Mouse (Mus musculus) neural tube, embryonic 12.5 days (tissue): ENCODE results near the gene Rps11. TPM values are rescaled to one million over a fixed set of nuclear protein-coding genes. Genes with fewer than 3 reads are reported as not detected.
"Not testable (repeated sequence)": the region's sequence is repeated elsewhere in the genome, so short reads cannot be mapped to it uniquely, and the experiment has no call there.

Experiments used
- ATAC-seq: fragments of 200-750 bp; cut with Nextera tagmentation; 2 replicates; pipeline ENCODE4 v1.8.0; 2017; ENCODE audit warnings: low read depth, mild to moderate bottlenecking, moderate TSS enrichment, moderate library complexity; ENCODE audit not compliant: low FRiP score
- H3K27ac ChIP-seq: fragments of 300-500 bp; sonication (generic); 2 replicates; pipeline ENCODE4 v1.5.1; 2016
- H3K27me3 ChIP-seq: fragments of 300-500 bp; sonication (generic); replicated peaks from 2 replicates; pipeline ENCODE4 v1.6.1; 2016; ENCODE audit warnings: mild to moderate bottlenecking
- H3K36me3 ChIP-seq: fragments of 300-500 bp; sonication (generic); 2 replicates; pipeline ENCODE4 v1.6.1; 2016; ENCODE audit warnings: mild to moderate bottlenecking
- H3K4me1 ChIP-seq: fragments of 300-500 bp; sonication (generic); 2 replicates; pipeline ENCODE4 v1.6.1; 2016
- H3K4me2 ChIP-seq: fragments of 300-500 bp; sonication (generic); replicated peaks from 2 replicates; pipeline ENCODE4 v1.6.1; 2016; ENCODE audit warnings: mild to moderate bottlenecking
- H3K4me3 ChIP-seq: fragments of 300-500 bp; sonication (generic); 2 replicates; pipeline ENCODE4 v1.5.1; 2016
- H3K9ac ChIP-seq: fragments of 300-500 bp; sonication (generic); 2 replicates; pipeline ENCODE4 v1.6.1; 2016; ENCODE audit warnings: mild to moderate bottlenecking
- H3K9me3 ChIP-seq: fragments of 300-500 bp; sonication (generic); 2 replicates; pipeline ENCODE4 v1.6.1; 2016; ENCODE audit warnings: mild to moderate bottlenecking
- WGBS: fragments of 180-500 bp; shearing (Covaris S2); methylation state at CpG from one replicate; pipeline ENCODE4 v1.1.7; 2016; 5-methylcytosine and 5-hydroxymethylcytosine counted together
- polyA plus RNA-seq: library from polyadenylated mRNA; unstranded; fragments of >200 nt; fragmentation: Nextera tagmentation; extraction: Ambion mirVana; gene quantifications from 2 replicates; pipeline ENCODE4 v1.2.1, GENCODE M21; 2016

Gene Rps11
- polyA plus RNA-seq = 1,089 and 1,117 TPM in 2 replicates

DNA sequence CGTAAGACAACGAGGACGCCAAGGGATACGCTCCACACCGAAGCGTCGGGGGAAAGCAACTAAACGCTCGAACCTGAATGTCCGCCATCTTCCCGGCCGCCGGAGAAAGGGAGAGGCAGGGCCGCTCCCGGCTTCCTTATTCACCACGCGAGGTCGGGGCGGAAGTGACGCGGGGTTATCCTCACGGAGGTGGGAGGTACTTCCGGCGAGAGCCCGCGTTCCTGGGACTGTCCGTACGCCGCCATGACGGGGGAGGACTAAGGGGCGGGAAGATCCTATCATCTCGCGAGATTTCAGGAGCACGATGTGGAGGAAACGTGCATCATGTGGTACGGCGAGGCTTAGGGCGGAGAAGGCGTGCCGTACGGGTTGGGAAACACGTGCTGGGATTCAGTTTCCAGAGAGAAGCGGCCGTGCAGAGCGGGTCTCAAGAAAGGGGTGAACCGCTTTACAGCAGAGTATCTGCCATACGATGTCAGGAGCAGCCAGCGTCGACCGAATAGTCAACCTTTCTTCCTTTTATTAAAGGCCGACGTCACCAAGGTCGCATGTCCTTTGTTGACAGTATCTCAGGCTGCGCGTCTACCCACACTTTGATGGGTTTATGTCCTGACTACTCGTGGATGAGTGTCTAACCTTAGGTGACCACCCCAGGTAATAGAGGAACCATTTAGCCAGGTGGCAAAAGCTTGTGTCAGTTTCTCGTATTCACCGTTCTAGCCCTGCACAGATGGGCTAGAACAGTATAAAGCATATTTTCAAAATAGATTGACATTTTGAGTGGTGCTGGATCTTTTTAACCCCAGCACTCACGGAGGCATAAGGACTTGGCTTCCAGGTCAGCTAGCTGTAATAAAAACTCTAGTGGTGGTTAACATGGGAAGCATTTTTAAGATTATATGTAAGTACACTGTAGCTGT is at the start of gene Rps11:
Gene Rps11 (minus strand): TSS at position 216 of the 920 bp plus-strand sequence.
- H3K27me3 ChIP-seq = no peaks in the 10 kb centered on the region
- peaks cover 62% of the 10 kb centered on the region for H3K36me3 ChIP-seq
- H3K4me3 ChIP-seq = peak within 1 kb of the TSS; percentile 92
- WGBS = under 1% methylated on average over 59 of the region's 59 CpGs
- H3K4me1 ChIP-seq = peaks cover 35% of the 10 kb centered on the region
- H3K4me2 ChIP-seq = peak within 1 kb of the TSS; percentile 78
- ATAC-seq = peak; percentile 81
- peak within 1 kb of the TSS; percentile 97 for H3K9ac ChIP-seq
- no peaks in the 10 kb centered on the region for H3K9me3 ChIP-seq
- peak within 1 kb of the TSS; percentile 59 for H3K27ac ChIP-seq

- H3K4me3 ChIP-seq, ATAC-seq, H3K36me3 ChIP-seq, H3K4me2 ChIP-seq, H3K9ac ChIP-seq, H3K27ac ChIP-seq: not testable (repeated sequence)
- Histone ChIP-seq H3K9me3 (peaks cover 10% of the 10 kb centered on the region; the same call in 1 of the 2 replicates), H3K4me1 (peaks cover 17% of the 10 kb centered on the region), H3K27me3 (peaks cover 77% of the 10 kb centered on the region)
- WGBS = 73% methylated on average over 1 of the region's 1 CpGs
Measured at GRCm38 (mm10) chr7:45173772-45174171, 49.5 kb upstream of the Rps11 start.

GRCm38 (mm10) chr7:45172974-45173373 is 48.7 kb upstream of the Rps11 start:
- peaks cover 77% of the 10 kb centered on the region for H3K27me3 ChIP-seq
- H3K4me2 ChIP-seq = no peak overlapping the region
- H3K27ac ChIP-seq = no peak overlapping the region
- H3K9ac ChIP-seq = no peak overlapping the region
- H3K4me1 ChIP-seq = peaks cover 25% of the 10 kb centered on the region
- no peaks in the 10 kb centered on the region for H3K36me3 ChIP-seq
- no peak overlapping the region for H3K4me3 ChIP-seq
- 59% methylated on average over 7 of the region's 7 CpGs for WGBS
- H3K9me3 ChIP-seq = peaks cover 10% of the 10 kb centered on the region; the same call in 1 of the 2 replicates
- no peak for ATAC-seq

GRCm38 (mm10) chr7:45169495-45169894 is 45.3 kb upstream of the Rps11 start:
- Histone ChIP-seq H3K9ac (no peak overlapping the region), H3K36me3 (no peaks in the 10 kb centered on the region), H3K4me2 (no peak overlapping the region), H3K4me1 (peaks cover 16% of the 10 kb centered on the region), H3K27ac (no peak overlapping the region), H3K4me3 (no peak overlapping the region), H3K9me3 (peaks cover 10% of the 10 kb centered on the region; the same call in 1 of the 2 replicates), H3K27me3 (peaks cover 77% of the 10 kb centered on the region)
- no peak for ATAC-seq
- WGBS = 90% methylated on average over 3 of the region's 3 CpGs

DNA sequence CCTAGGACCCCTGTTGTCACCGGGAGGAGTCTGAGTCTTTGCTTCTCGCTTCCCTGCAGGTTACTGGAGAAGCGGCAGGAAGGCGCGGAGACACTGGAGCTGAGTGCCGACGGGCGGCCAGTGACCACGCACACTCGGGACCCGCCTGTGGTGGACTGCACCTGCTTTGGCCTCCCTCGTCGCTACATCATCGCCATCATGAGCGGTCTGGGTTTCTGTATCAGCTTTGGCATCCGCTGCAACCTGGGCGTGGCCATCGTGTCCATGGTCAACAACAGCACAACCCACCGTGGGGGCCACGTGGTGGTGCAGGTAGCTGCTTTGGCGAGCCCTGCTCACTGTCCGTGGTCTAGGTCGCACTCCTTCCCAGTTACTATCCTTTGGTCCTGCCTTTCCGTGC is 44.4 kb upstream of the Rps11 start:
- Histone ChIP-seq H3K4me3 (no peak overlapping the region), H3K9ac (no peak overlapping the region), H3K4me2 (peak overlapping the region; percentile 24), H3K9me3 (peaks cover 10% of the 10 kb centered on the region; the same call in 1 of the 2 replicates), H3K27ac (no peak overlapping the region), H3K4me1 (peaks cover 19% of the 10 kb centered on the region), H3K36me3 (no peaks in the 10 kb centered on the region), H3K27me3 (peaks cover 77% of the 10 kb centered on the region)
- 5% methylated on average over 24 of the region's 24 CpGs for WGBS
- no peak for ATAC-seq

GRCm38 (mm10) chr7:45167761-45168445 is 43.7 kb upstream of the Rps11 start:
- Histone ChIP-seq H3K4me1 (peaks cover 21% of the 10 kb centered on the region), H3K27ac (no peak overlapping the region), H3K9ac (no peak overlapping the region), H3K36me3 (no peaks in the 10 kb centered on the region), H3K4me2 (peak overlapping the region; percentile 24; the same call in 1 of the 2 replicates), H3K9me3 (peaks cover 10% of the 10 kb centered on the region; the same call in 1 of the 2 replicates), H3K27me3 (peaks cover 85% of the 10 kb centered on the region), H3K4me3 (no peak overlapping the region)
- WGBS = 2% methylated on average over 19 of the region's 19 CpGs
- no peak for ATAC-seq

DNA sequence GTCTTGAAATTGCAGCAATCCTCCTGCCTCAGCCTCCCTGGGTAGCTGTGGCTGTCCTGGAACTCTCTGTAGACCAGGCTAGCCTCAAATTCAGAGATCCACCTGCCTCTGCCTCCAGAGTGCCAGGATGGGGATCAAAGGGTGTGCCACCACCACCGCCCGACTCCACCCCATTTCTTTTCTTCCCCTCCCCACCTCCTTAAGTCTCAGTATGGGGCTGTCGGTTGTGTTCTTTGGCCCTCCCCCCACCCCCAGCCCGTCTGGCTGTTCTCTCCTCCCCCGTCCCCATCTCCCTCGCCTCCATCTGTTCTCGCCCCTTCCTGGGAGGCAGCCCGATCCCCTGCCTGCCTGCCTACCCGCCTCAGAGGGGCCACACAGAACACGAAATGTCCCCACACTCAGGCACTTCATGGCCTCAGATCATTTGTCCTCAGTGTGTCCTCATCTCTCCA is 42.7 kb upstream of the Rps11 start:
- H3K36me3 ChIP-seq = no peaks in the 10 kb centered on the region
- 32% methylated on average over 10 of the region's 10 CpGs for whole genome bisulfite sequencing
- no peak overlapping the region for H3K4me2 ChIP-seq
- ATAC-seq = no peak
- H3K9me3 ChIP-seq = peaks cover 10% of the 10 kb centered on the region; the same call in 1 of the 2 replicates
- H3K27ac ChIP-seq = no peak overlapping the region
- peaks cover 27% of the 10 kb centered on the region for H3K4me1 ChIP-seq
- H3K4me3 ChIP-seq = no peak overlapping the region
- peaks cover 85% of the 10 kb centered on the region for H3K27me3 ChIP-seq
- H3K9ac ChIP-seq = no peak overlapping the region

DNA sequence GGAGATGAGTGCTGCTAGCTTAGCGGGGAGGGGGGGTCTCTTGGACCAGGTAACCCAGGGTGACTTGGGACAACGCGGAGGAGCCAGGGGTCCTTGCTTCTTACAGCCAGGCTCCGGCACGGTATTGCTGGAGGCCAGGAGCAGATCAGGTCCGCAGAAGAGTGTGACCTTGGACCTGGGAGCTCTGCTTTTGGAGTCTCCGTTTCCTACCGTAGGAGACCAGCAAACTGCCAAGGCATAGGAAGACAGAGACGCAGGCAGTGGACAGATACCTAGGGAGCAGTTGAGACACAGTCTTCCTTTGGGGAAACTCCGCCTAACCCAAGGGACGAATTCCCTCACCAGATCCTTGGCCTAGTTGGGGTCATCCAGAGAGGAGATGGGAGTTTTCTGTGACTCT is 41.5 kb upstream of the Rps11 start:
- no peak overlapping the region for H3K27ac ChIP-seq
- H3K27me3 ChIP-seq = peaks cover 81% of the 10 kb centered on the region
- ATAC-seq = no peak
- 45% methylated on average over 11 of the region's 11 CpGs for WGBS
- H3K4me2 ChIP-seq = no peak overlapping the region
- no peak overlapping the region for H3K4me3 ChIP-seq
- peaks cover 10% of the 10 kb centered on the region; the same call in 1 of the 2 replicates for H3K9me3 ChIP-seq
- no peak overlapping the region for H3K9ac ChIP-seq
- peaks cover 27% of the 10 kb centered on the region for H3K4me1 ChIP-seq
- H3K36me3 ChIP-seq = peaks cover 5% of the 10 kb centered on the region; the same call in 1 of the 2 replicates

- Histone ChIP-seq H3K4me1 (peaks cover 27% of the 10 kb centered on the region), H3K27ac (no peak overlapping the region), H3K27me3 (peaks cover 76% of the 10 kb centered on the region), H3K4me3 (no peak overlapping the region), H3K9ac (no peak overlapping the region), H3K9me3 (peaks cover 5% of the 10 kb centered on the region; the same call in 1 of the 2 replicates), H3K36me3 (peaks cover 13% of the 10 kb centered on the region), H3K4me2 (no peak overlapping the region)
- no peak for ATAC-seq
- 64% methylated on average over 5 of the region's 5 CpGs for WGBS
Measured at GRCm38 (mm10) chr7:45164833-45165232, 40.6 kb upstream of the Rps11 start.

DNA sequence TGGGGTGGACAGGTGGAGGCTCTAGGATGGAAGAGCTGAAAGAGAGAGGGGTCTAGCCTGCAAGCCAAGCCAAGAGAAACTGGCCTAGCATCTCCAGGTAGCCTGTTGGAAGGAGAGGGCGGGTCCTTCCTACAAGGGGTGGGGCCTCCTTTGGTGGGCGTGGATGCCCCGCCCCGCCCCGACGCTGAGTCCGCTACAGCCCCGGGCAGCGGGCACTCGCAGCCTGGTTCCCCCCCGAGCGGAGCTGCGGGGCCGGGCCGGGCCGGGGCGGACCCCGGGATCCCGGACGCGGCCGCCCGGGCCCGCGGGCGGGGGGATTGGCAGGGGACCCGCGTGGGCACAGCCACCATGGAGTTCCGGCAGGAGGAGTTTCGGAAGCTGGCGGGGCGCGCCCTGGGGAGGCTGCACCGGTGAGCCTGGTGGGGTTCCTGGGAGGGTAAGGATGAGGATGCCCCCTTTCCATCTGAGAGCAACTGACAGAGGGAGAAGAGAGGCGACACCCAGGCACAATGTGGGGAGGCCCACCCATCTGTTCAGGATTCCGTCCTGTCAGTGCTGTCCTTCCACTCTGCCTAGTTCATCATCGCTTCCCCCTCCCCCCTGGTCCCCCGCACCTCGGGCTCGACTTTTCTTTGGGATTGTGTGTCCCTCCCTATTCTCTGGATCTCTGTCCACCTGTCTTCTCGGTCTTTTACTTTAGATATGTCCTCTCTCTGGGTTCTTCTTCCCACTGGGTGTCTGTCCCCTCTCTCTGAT is 39.7 kb upstream of the Rps11 start, which contains the start of gene Slc17a7:
Gene Slc17a7 (plus strand): TSS at position 215 of the 756 bp plus-strand sequence.
- H3K4me2 ChIP-seq = peak within 1 kb of the TSS; percentile 65
- H3K36me3 ChIP-seq = peaks cover 22% of the 10 kb centered on the region
- WGBS = 2% methylated on average over 41 of the region's 41 CpGs
- H3K4me3 ChIP-seq = peak within 1 kb of the TSS; percentile 35
- peaks cover 27% of the 10 kb centered on the region for H3K4me1 ChIP-seq
- H3K27ac ChIP-seq = no peak within 1 kb of the TSS
- H3K9ac ChIP-seq = peak within 1 kb of the TSS; percentile 56
- ATAC-seq = no peak
- no peaks in the 10 kb centered on the region for H3K9me3 ChIP-seq
- peaks cover 67% of the 10 kb centered on the region for H3K27me3 ChIP-seq

GRCm38 (mm10) chr7:45162996-45163615 is 38.9 kb upstream of the Rps11 start:
- H3K27me3 ChIP-seq = peaks cover 59% of the 10 kb centered on the region
- H3K27ac ChIP-seq = no peak overlapping the region
- peak overlapping the region; percentile 65; the same call in 1 of the 2 replicates for H3K4me2 ChIP-seq
- no peak for ATAC-seq
- H3K9me3 ChIP-seq = no peaks in the 10 kb centered on the region
- H3K4me1 ChIP-seq = peaks cover 19% of the 10 kb centered on the region
- WGBS = 72% methylated on average over 9 of the region's 9 CpGs
- H3K4me3 ChIP-seq = no peak overlapping the region
- peaks cover 28% of the 10 kb centered on the region for H3K36me3 ChIP-seq
- no peak overlapping the region for H3K9ac ChIP-seq
